Mouse (Mus musculus) forebrain, embryonic 11.5 days (tissue): Measurements from ENCODE around the gene Tm9sf3. TPM values are rescaled to one million over a fixed set of nuclear protein-coding genes. Genes with fewer than 3 reads are reported as not detected.

ENCODE experiments used
- ATAC-seq: fragments of 200-750 bp; cut with Nextera tagmentation; replicated peaks from 2 replicates; pipeline ENCODE4 v1.8.0; 2017; ENCODE audit warnings: moderate TSS enrichment; ENCODE audit not compliant: low FRiP score
- DNase-seq: peaks from one replicate; pipeline ENCODE4 v3.0.0-alpha.2; 2017; ENCODE audit warnings: low spot score
- H3K27ac ChIP-seq: fragments of 300-500 bp; sonication (generic); 2 replicates; pipeline ENCODE4 v1.5.1; 2014; ENCODE audit warnings: low read depth, low read length
- H3K27me3 ChIP-seq: fragments of 300-500 bp; sonication (generic); 2 replicates; pipeline ENCODE4 v1.6.1; 2014; ENCODE audit warnings: mild to moderate bottlenecking, low read length, mixed read lengths; ENCODE audit not compliant: control insufficient read depth, insufficient read depth
- H3K36me3 ChIP-seq: fragments of 300-500 bp; sonication (generic); 2 replicates; pipeline ENCODE4 v1.6.1; 2014; ENCODE audit warnings: mild to moderate bottlenecking, low read length, moderate library complexity, mixed read lengths; ENCODE audit not compliant: control insufficient read depth, insufficient read depth
- H3K4me1 ChIP-seq: fragments of 300-500 bp; sonication (generic); replicated peaks from 2 replicates; pipeline ENCODE4 v1.6.1; 2014; ENCODE audit warnings: low read length, mixed read lengths; ENCODE audit not compliant: control insufficient read depth, insufficient read depth
- H3K4me2 ChIP-seq: fragments of 300-500 bp; sonication (generic); 2 replicates; pipeline ENCODE4 v1.6.1; 2014; ENCODE audit warnings: low read depth, mild to moderate bottlenecking, low read length, moderate library complexity, mixed read lengths; ENCODE audit not compliant: severe bottlenecking
- H3K4me3 ChIP-seq: fragments of 300-500 bp; sonication (generic); 2 replicates; pipeline ENCODE4 v1.5.1; 2014; ENCODE audit warnings: low read depth, low read length
- H3K9ac ChIP-seq: fragments of 300-500 bp; sonication (generic); 2 replicates; pipeline ENCODE4 v1.6.1; 2014; ENCODE audit warnings: low read length
- H3K9me3 ChIP-seq: fragments of 300-500 bp; sonication (generic); 2 replicates; pipeline ENCODE4 v1.6.1; 2016; ENCODE audit warnings: low read length, mixed read lengths; ENCODE audit not compliant: control insufficient read depth
- WGBS: fragments of 180-500 bp; shearing (Covaris S2); extraction: QIAGEN DNeasy Blood & Tissue Kit; methylation state at CpG from one replicate; pipeline ENCODE4 v1.1.7; 2014; 5-methylcytosine and 5-hydroxymethylcytosine counted together
- polyA plus RNA-seq: library from polyadenylated mRNA; unstranded; fragments of >200 nt; fragmentation: Nextera tagmentation; extraction: Ambion mirVana; gene quantifications from 2 replicates; pipeline ENCODE4 v1.2.1, GENCODE M21; 2014

Tm9sf3 gene
- polyA plus RNA-seq, 1 experiment from 2014 or later = 130 TPM

DNA sequence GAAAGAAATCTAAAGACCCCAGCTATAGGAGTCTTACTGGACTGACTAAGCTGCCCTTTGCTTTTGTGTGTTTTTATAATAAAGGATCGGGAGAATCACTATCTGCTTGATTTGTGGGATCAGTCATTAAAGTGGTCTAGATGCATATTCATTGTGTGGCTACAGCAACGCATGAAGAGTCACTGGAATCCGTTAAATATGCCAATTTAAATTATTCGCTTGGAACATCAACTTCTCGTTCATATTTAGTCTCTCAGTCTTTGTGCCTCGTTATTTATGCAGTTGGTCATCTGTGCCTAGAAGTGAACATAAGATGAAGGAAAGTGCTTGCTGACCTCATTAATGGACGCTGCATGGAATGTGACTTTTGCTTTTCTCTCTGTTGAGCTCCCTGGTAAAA, 7.1 kb upstream of the Tm9sf3 start:
- H3K27me3 ChIP-seq = no peaks in the 10 kb centered on the region
- no peak overlapping the region for H3K4me3 ChIP-seq
- H3K9ac ChIP-seq = no peak overlapping the region
- no peaks in the 10 kb centered on the region for H3K9me3 ChIP-seq
- ATAC-seq = no peak
- no peaks in the 10 kb centered on the region for H3K4me1 ChIP-seq
- DNase-seq = no peak
- H3K27ac ChIP-seq = no peak overlapping the region
- no peaks in the 10 kb centered on the region for H3K36me3 ChIP-seq
- no peak overlapping the region for H3K4me2 ChIP-seq
- WGBS = 79% methylated on average over 7 of the region's 7 CpGs

DNA sequence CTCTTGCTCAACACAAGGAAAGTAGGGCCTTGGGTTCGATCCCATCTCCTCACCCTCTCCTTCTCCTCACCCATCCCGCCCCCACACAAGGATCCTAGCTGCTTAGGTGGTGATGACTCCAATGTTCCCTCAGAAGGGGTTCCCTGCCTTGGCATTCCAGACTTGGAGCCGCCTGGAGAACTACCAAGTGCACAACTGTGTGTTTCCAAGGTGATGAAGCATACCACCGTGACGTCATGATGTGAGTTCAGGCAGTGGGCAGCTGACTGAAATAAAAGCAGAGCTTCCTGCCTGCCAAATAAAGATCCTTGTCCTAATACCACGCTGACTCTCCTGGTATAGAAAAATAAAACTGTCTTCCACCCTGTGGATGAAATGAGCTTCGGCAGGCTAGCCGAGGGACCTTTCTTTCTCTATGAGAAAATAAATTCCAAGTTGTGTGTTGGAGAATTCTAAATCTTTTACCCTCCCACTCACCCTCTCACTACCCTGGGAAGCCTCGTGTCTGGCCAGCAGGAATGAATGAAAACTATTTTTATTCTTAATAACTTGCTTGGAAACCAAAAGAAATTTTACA, 6.4 kb upstream of the Tm9sf3 start:
- no peaks in the 10 kb centered on the region for H3K9me3 ChIP-seq
- ATAC-seq (no peak), DNase-seq (no peak)
- WGBS = 66% methylated on average over 9 of the region's 9 CpGs
- H3K27me3 ChIP-seq = no peaks in the 10 kb centered on the region
- H3K36me3 ChIP-seq = no peaks in the 10 kb centered on the region
- H3K4me1 ChIP-seq = no peaks in the 10 kb centered on the region
- H3K27ac ChIP-seq = no peak overlapping the region
- H3K4me2 ChIP-seq = no peak overlapping the region
- H3K4me3 ChIP-seq = no peak overlapping the region
- no peak overlapping the region for H3K9ac ChIP-seq

DNA sequence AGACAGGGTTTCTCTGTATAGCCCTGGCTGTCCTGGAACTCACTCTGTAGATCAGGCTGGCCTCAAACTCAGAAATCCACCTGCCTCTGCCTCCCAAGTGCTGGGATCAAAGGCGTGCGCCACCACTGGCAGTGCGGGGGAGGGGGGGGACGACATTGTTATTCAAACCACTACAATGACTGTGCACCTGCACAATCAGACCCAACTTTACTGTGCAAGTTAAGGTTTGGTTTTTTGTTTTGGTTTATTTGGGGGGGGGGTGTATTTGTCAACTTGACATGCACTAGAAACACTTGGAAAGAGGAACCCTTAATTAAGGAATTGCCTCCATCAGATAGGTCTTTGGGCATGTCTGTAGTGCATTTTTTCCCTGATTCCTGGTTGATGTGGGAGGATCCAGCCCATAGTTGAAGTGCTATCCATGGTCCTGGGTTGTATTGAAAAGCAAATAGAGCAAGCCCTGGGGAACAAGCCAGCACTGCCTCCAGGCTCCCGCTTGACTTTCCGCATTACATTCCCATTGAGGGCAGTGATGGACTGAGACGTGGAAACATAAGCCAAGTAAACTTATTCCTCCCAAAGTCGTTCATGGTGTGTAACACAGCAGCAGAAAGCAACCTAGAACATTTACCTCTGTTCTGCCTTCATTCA, 2.6 kb upstream of the Tm9sf3 start:
- no peak overlapping the region for H3K4me3 ChIP-seq
- H3K27me3 ChIP-seq = no peaks in the 10 kb centered on the region
- H3K9me3 ChIP-seq = no peaks in the 10 kb centered on the region
- no peak overlapping the region for H3K4me2 ChIP-seq
- H3K27ac ChIP-seq = no peak overlapping the region
- ATAC-seq = no peak
- 57% methylated on average over 8 of the region's 8 CpGs for WGBS
- H3K36me3 ChIP-seq = no peaks in the 10 kb centered on the region
- peaks cover 2% of the 10 kb centered on the region; the same call in 1 of the 2 replicates for H3K4me1 ChIP-seq
- no peak for DNase-seq
- no peak overlapping the region for H3K9ac ChIP-seq

DNA sequence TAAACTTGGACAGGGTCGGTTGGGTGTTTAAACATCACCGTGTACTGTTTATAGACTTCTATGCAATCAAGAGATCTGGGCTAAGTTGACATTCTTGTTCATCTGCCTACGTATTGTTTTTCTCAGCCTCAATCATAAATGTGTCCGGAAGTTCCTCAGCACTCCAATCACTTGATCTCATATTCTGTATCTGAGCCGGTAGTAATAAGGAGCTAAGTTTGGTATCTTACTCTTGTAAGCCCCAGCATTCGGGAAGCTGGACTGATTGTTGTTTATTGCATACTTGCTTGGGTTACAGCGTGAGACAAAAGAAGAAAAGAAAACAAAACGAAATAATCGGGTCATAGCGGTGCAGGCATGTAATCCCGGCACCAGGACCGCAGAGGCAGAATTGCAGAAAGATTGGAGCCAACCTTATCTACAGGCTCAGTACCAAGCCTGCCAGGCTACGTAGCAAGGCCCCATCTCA, 568 bp upstream of the Tm9sf3 start:
- peak overlapping the region; percentile 96 for H3K4me3 ChIP-seq
- H3K27me3 ChIP-seq = no peaks in the 10 kb centered on the region
- peak overlapping the region; percentile 58 for H3K4me2 ChIP-seq
- DNase-seq (no peak), ATAC-seq (no peak; the same call in 1 of the 2 replicates)
- peak overlapping the region; percentile 90 for H3K27ac ChIP-seq
- H3K9me3 ChIP-seq = no peaks in the 10 kb centered on the region
- WGBS = 36% methylated on average over 13 of the region's 13 CpGs
- H3K4me1 ChIP-seq = peaks cover 2% of the 10 kb centered on the region; the same call in 1 of the 2 replicates
- H3K9ac ChIP-seq = peak overlapping the region; percentile 95
- H3K36me3 ChIP-seq = no peaks in the 10 kb centered on the region

DNA sequence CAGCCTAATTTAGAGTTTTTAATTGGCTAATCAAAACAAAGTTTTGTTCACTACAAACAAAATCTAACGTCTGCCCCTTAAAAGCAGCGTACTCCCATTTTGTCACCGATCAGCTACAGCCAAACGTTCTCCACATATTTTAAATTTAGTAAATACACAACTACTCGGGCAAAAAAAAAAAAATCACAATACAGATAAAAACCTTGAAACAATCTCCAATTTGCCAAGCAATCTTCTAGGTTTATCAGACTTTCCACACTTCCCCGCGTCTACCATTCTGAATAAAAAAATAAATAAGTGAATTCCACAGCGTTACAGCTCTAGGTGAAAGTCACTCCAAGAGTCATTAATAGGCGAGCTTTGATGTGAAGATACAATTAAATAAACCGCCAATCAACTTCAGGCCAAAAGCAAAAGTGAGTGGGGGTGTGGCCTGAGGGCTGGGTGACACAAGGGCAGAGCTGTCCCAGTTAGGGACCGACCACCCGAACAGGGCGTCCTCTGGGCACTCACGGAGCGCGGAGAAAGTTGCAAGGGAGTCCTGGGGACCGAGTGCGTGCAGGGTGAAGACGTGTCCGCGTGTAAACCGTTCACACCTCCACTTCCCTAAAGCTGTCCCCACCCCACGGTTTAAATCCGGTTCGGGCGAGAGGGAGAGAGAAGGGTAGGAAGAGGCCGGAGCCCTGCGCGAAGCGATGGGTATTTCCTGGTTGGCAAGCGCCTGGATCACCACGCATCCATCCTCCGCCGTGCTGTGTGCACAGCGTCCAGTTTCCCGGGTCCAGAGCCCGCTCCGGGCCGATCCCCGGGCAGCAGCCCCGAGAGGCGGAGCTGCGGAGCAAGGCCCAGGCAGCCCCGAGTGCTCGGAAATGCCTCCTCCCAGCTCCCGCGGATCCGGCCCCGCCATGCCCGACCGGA, 826 bp downstream of the Tm9sf3 start:
- no peaks in the 10 kb centered on the region for H3K36me3 ChIP-seq

DNA sequence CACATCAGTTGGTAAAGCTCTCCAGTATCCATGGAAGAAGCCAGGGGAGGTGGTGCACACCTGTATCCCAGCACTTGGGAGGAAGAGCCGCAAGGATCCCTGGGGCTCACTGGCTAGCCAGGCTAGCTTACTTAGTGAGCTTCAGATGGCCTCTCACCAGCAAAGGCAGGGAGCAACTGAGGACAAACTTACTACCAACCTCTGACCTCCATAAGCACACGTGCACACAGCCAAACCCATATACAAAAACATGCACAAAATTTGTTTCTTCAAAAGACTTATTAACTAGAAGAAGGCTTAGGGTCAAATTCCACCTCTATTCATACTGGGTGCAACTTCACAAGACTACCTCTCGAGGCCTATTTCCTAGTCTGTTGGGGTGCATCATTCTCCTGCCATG, 3.1 kb downstream of the Tm9sf3 start:
- Histone ChIP-seq H3K27ac (no peak overlapping the region), H3K9me3 (no peaks in the 10 kb centered on the region), H3K4me1 (peaks cover 2% of the 10 kb centered on the region; the same call in 1 of the 2 replicates), H3K9ac (no peak overlapping the region), H3K27me3 (no peaks in the 10 kb centered on the region), H3K4me3 (no peak overlapping the region), H3K4me2 (no peak overlapping the region), H3K36me3 (no peaks in the 10 kb centered on the region)
- ATAC-seq = no peak
- no peak for DNase-seq
- WGBS = 89% methylated on average over 3 of the region's 3 CpGs

More for the DNA sequence above, 826 bp downstream of the Tm9sf3 start:
- Histone ChIP-seq H3K4me2 (peak overlapping the region; percentile 58), H3K4me3 (peak overlapping the region; percentile 96), H3K9ac (peak overlapping the region; percentile 95), H3K27ac (peak overlapping the region; percentile 90), H3K4me1 (peaks cover 2% of the 10 kb centered on the region; the same call in 1 of the 2 replicates), H3K9me3 (no peaks in the 10 kb centered on the region), H3K27me3 (no peaks in the 10 kb centered on the region)
- peak; percentile 82 for ATAC-seq
- DNase-seq = peak; percentile 85
- 6% methylated on average over 51 of the region's 51 CpGs for WGBS

DNA sequence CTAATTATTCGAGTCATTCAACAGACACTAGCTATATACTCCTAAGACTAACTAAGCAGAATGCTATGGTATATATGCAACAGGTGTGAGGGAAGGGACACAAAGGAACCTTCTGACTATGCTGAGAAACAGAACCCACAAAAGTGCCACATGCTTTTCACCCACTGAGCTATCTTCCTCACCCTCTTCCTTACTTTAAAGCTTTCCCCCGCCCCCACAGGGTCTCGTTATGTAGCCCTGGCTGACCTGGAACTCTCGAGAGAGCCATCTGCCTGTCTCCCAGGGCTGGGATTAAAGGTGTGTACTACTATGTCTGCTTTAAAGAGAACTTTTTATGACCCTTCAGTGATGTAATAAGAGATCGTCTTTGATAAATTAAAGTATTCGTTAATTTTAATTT, 4.5 kb downstream of the Tm9sf3 start:
- DNase-seq (no peak), ATAC-seq (no peak)
- H3K4me3 ChIP-seq = no peak overlapping the region
- peaks cover 2% of the 10 kb centered on the region; the same call in 1 of the 2 replicates for H3K4me1 ChIP-seq
- 76% methylated on average over 6 of the region's 6 CpGs for WGBS
- no peak overlapping the region for H3K9ac ChIP-seq
- H3K27me3 ChIP-seq = no peaks in the 10 kb centered on the region
- H3K36me3 ChIP-seq = no peaks in the 10 kb centered on the region; the same call in 1 of the 2 replicates
- no peak overlapping the region for H3K27ac ChIP-seq
- no peak overlapping the region for H3K4me2 ChIP-seq
- H3K9me3 ChIP-seq = no peaks in the 10 kb centered on the region

DNA sequence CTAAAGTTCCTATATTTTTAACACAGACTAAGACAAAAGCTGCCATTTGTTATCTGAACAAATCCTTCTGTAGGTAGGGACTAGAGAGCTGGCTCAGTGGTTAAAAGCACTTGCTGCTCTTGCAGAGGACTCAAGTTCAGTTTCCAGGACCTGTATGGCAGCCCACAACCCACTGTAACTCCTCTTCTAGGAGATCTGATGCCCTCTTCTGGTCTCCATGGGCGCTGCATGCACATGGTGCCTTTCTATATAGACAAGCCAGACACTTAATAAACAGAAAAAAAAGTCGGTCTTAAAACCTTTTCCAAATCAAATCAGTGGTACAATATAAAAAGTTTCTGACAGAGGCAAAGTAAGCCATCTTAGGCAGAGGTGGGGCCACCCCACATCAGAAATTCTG, 5.1 kb downstream of the Tm9sf3 start:
- DNase-seq = peak; percentile 62
- Histone ChIP-seq H3K9ac (no peak overlapping the region), H3K36me3 (no peaks in the 10 kb centered on the region; the same call in 1 of the 2 replicates), H3K4me3 (no peak overlapping the region), H3K27me3 (no peaks in the 10 kb centered on the region), H3K4me2 (no peak overlapping the region), H3K9me3 (no peaks in the 10 kb centered on the region), H3K4me1 (0 out of 2 replicates have a peak, but pooled peaks cover 2% of the 10 kb centered on the region), H3K27ac (no peak overlapping the region)
- WGBS = 41% methylated on average over 2 of the region's 2 CpGs
- ATAC-seq = no peak
